Mouse (Mus musculus) heart, adult 11 months (tissue): ENCODE results near the gene Pknox1.
A peak's percentile ranks its signal among the peaks of the same experiment; 100 is the strongest.

Experiments used
- DNase-seq: peaks from one replicate; pipeline ENCODE4 v3.0.0; 2022

Pknox1 gene

DNA sequence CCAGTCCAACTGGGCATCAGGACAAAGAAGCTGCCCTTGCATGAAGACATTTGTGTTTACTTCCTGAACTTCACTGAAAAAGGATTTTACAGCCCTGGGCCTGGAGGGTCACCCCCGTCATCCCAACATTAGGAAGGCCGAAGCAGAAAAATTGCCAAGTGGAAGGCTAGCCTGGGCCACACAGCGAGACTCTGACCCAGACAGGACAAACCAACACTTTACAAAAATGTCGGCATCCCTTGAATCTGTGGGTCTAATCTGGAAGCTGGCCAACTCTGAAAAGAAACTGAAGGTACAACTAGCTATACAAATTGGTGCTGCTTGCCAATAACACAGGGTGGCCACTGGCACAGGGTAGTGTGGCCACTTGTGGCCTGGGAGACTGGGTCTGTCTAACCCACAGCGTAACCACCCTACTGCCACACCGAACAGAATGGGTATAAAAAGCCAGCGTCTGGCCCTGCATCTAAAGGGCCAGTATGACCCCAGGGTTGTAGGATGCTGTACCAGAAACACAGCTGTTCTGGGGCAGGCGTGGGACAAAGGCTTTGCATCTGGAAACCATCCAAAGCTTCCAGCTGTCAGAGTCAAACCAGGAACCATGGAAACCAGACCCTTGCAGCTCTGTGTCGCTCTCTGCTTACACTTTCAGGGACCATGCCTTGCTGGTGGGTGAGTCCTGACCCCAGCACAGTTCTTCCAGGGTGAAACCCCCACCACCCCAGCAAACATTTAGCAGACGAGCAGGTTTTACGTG lies 7.2 kb upstream of the Pknox1 start:
- peak; percentile 97 for DNase-seq

DNA sequence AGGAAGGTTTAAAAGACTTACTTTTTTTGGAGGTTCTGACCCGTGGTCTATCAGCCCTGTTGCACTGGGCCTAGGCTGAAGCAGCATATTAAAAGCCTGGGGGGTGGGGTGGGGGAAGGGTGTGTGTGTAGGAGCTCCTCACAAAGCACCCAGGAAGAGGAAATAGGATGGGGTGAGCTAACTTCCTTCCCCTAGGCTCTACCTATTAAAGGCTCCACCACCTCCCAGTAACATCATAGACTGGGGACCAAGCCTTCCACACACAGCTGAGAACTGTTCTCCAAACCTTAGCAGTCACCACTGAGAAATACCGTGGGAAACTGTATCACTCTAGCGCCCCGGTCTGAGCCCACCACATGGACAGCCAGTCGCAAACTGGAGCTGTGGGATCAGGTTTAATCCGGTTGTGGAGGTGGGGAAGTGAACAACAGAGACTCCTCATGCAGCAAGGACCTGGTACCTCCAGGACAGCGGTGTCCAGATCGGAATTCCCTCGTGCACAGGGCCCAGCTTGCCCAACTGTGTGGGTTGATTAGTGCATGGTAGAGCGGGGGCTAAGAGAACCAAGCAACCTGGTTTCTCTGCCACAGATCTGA lies 6.5 kb upstream of the Pknox1 start:
- peak; percentile 92 for DNase-seq

DNA sequence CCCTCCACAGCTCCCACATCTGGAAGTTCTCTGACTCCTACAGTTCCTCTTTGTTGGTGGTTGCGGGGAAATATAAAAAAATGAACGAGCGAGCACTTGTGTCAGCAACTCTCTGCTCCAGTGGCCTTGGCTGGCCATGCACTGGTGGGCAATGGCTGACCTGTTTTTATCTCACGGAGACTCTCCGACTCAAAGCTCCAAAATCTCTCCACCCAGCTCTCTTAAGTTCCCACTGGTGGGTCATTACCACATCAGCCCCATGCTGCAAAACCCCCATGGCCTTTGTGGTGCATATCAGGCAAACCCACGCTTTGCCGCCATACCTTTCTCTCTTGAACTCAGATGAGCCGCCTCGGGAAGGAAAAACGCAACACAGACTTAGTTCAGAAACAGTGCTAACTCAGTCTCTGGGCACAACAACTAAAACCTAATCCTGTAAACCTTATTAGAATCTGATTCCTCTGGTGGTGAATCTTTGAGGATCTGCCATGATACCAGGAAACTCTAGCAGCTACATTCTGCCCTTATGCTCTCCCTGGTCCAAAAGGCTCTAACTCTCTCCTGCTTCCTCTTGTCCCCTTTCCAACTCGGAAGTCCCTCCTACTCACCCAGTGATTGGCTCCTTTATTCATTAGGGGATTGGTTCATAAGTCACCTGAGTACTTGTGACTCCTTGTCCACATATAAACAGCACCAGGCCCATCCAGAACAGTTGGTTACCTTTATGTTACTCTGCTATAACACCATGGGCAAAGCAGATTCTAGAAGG lies 5.3 kb upstream of the Pknox1 start:
- DNase-seq = peak; percentile 94

DNA sequence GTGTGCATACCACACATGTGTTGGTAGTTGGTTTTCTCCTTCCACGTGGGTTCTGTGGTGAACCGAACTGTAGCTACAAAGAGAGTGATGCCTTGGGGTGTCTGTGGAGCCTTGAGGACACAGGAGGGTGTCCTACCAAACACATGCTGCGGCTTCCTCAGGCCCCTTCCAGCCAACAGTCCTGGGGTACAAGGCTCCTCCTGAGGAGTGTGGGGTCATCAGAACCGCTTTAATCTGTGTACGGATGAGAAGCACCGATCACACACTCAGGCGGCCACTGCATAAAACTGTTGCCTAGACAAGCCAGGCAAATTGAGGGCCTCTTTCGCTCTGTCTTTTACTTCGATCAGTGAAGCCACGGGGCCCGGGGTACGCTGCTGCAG lies 911 bp upstream of the Pknox1 start:
- peak; percentile 95 for DNase-seq

DNA sequence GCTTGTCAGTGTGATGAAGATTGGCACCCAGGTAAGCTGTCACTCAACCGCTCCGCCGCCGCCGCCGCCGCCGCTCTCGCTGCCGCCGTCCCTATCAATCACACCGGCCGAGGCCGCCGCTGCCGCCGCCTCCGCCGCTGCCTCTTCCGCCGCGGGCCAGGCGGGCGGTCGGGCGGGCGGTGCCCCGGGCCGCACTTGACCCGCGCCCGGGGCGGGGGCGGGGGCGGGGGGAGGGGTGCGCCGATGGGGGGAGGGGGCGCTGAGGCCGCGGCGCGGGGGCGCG lies 265 bp downstream of the Pknox1 start:
- no peak for DNase-seq

DNA sequence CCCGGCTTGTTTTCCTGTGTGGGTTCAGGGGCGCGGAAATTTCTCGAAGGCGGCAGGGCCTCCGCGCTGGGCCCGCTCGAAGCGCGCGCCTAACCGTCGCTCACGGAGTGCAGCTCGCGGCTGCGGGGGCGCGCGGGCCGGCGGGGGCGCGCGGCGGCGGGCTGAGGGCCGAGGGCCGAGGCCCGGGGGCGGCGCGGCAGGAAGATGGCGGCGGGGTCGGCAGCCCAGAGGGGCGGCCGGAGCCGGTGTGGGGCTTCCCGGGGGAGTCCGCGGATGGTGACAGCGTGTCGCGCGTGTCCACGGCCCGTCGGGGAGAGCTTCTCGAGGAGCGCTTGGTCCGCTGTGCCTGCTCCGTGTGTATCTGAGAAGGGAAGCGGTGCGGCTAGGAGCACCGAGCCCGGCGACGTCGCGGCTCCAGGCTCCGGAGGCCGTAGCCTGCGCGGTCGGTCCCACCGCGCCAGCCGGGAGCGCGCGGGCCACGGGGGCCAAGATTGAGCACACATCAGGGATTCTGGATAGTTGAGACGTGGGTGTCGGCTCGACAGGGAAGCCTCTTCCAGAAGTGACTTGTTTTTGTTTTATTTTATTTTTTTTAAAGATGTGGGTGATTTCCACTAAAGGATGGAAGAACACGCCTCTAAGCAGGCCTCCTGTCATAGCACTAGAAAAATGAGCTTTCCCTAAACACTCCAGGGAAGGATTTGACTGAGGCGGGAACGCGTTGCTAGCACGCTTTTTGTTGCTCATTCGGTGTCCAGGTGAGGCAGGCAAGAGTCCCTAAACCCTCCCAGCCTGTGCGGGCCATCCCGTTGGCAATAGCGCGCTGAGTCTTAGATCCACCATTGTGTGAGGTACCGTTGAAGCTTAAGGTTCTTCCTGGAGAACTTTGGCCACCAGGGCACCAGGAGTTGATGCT lies 865 bp downstream of the Pknox1 start:
- DNase-seq = peak; percentile 89

DNA sequence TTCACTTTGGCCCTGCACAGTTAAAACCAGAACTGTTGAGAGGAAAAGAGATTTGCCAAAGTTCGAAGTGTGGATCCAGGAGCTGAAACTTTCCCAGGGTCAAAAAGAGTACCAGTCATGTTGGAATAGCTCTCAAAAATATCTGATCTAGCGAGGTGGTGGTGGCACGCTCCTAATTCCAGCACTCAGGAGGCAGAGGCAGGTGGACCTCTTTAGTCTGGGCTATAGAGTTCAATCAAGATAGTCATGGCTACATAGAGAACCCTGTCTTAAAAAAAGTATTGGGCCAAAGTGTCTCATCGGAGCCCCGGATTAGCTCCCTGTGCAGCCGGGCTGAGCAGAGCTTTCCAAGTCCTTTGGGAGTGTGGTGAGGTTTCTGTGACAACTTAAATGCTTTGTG lies 1.7 kb downstream of the Pknox1 start:
- peak; percentile 88 for DNase-seq

DNA sequence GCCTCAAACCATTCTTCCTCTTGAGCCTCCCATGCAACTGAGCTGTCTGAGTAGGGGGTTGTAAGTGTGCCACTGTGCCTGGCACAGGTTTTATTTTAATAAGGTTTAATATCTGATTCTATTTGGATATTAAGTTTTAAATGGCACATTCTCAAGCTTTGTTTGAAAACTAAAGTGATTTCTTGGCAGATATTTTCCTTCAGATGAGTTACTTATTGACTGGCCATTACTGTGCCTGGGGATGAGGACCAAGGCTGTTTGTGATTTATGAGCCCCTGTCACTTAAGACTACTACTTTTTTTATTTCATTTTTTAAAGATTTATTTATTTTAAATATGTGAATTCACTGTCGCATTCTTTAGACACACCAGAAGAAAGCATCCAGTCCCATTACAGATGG lies 5.2 kb downstream of the Pknox1 start:
- no peak for DNase-seq

DNA sequence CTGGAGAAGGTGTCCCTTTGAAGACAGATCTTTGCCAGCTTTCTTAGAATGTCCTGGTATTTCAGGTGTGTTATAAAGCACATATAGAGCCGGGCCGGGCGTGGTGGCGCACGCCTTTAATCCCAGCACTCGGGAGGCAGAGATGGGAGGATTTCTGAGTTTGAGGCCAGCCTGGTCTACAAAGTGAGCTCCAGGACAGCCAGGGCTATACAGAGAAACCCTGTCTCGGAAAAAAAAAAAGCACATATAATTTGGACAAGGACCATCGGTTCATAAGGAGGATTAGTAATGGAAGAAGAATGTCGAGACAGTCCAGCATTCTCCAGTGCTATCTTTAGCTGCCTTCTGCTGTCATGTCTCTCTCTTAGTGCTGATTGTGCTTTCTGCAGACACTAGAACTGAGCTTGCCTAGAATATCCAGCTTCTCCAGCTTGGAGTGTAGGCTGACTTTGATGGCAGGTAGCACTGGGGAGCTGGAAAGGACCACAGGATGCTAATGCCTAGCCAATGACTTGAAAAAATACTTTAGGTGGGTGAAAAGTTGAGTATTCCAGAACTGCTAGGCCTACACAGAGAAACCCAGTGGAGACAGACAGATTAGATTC lies 5.9 kb downstream of the Pknox1 start:
- DNase-seq = no peak

DNA sequence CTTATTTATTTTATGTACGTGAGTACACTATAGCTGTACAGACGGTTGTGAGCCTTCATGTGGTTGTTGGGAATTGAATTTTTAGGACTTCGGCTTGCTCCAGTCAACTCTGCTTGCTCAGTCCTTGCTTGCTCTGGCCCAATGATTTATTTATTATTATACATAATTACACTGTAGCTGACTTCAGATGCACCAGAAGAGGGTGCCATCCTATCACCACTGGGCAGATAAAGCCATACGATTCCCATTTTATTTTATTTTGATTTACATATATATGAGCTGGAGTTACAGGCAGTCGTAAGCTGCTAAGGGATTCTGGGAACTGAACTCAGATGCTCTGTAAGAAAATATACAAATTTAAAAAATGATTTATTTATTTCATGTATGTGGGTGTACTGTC lies 7.2 kb downstream of the Pknox1 start:
- no peak for DNase-seq

DNA sequence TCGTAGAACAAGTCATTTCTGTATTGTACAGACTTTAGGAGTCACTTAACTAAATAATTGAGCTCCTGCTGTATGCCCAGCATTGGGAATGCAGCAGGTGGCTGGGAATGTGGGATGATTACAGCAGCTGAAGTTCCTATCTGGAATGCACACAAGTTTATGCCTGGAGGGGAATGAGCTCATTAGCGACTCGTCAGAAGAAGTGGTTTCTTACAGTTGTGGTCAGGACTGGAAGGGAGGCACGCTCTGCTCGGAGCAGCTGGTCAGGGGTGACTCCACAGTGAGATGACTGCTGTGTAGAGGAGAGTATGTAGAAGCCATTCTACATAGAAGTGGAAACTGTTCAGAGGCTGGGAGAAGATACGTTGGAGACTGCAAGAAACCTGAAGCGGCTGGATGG lies 10.1 kb downstream of the Pknox1 start:
- no peak for DNase-seq

DNA sequence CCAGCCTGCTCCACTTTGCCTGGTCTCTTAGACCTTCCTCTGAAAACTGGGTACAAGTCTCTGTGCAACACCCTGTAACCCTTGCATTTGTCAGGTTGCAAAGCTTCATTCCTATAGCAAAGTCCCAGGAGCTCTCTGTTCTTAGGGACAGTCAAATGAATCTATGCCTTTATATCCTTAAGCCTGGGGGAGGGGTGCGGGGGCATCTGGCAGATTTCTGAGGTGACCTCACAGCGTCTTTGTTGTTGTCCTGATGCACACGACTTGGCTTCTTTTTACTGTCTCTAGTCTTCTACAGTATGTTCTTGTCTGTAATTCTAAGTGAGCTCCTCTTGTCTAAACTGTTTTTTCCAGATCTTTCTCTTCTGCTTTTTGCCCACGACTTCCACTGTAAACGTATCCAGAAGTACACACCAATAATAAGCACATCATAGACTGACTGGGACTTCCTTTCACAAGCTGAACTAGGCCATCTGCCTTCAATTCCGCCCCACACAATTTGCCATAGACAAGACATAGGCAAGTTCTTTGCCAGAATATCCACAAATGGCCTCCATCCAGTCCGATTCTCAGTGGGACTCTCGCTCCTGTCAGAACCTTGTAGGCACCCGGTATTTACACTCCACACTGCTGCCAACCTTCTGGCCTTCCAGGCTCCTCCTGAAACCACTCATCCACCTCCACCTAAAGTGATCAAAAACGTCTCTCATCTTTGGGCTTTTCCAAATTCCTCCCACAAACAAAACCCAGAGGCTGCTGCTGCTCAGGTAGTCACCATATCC lies 12.1 kb downstream of the Pknox1 start:
- no peak for DNase-seq

DNA sequence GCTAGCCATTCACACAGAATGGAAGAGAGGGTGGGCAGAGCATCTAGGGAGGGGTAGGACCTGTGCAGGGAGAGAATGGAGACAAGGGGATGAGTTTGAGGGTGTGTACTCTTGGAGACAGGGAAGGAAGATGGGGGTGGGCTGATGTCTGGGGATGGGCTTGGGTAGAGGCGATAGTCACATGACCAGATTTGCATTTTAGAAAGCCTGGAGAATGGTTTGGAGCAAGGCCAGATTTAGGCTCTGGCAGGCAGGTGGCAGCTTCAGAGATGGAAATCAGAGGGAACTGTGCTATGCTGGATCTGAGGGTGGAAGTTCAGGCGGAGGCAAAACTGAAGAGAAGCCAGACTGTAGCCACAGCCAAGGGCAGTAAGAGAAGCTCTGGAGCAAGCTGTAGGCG lies 15.8 kb downstream of the Pknox1 start:
- DNase-seq = no peak

DNA sequence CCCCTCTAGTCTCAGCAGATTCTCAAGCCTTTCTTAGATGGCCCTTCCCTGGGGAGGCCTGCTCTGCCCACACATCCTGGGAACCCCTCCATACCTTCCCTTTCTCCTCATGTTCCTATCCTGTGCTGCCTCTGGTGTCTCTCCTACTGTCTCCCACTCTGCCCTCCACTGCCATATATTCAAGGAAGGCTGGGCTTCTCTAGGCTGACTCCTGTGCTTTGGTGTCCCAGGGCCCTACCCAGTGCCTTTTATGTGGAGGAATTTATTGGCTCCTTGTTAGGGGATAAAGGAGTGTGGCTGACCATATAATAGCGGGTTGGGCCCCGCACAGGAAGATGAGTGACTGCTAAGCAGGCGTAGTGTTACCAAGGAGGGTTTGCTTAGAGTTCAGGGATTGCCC lies 18.7 kb downstream of the Pknox1 start:
- DNase-seq = no peak

DNA sequence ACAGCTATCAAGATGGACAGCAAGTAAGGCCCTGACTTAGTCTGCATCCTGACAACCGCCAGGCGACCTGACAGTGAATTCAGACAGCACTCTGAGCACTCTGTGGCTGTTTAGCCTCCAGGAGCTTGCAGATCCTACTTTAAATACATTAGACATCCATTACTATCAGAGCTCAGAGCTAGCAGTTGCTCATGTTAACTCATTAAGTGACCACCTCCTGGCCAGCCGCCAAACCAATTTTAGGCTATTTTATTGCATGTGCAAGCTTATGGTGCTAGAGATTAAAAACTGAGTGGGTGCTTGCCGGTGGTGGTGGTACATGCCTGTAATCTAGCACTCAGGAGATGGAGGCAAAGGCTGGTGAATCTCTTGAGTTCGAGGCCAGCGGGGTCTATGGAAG lies 19.2 kb downstream of the Pknox1 start:
- DNase-seq = no peak

DNA sequence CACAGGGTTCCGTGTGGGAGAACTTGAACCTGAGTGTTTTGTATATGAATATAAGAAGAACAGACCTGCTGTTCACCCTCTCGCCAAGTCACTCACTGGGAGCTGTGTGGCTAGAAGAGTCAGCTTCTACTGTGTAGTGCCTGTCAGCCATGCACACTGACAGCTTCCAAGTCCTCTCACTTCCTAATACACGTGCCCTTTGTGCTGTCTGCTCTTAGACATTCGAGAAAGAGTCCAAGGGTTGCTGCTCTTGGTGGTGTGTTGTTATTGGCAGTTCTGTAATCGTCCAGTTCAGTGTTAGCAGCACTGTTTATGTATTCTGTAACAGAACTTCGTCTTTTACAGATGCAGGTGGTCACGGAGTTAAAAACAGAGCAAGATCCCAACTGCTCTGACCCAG lies 23.6 kb downstream of the Pknox1 start:
- no peak for DNase-seq

DNA sequence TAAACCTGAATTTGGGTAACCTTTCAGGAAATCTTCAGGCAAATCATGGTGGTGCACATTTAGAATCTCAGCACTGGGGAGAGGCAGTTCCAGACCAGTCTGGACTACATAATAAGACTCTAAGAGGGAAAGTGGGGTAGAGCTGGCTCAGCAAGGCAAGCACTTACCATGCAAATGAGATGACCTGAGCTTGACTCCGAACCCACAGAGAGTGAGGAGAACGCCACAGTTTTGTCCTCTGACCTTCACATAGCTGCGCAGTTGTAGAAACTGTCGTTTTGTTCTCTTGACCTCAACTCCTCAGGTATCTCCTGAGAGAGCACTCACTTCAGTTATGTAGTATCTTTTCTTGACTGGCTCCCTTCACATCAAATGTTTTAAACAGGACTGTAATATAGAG lies 24.2 kb downstream of the Pknox1 start:
- DNase-seq = no peak

DNA sequence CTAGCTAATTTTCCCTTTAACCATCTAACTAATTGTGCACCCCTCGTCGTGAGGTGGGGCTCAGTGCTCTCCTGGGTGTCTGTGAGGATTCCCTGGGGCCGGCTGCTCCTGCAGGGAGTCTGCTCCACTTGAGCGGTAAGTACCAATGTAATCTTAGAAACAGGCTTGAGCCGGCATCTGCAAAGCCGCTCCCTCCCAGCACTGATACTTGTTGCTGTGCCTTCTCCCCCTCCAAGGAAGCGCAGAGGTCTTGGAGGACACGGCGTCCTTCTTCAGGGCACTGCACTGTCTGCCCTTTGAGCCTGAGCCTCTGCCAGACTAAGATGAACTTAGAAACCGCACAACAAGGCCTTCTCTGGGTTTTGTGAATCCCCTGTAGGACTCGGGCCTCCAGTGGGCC lies 26.3 kb downstream of the Pknox1 start:
- DNase-seq = no peak

DNA sequence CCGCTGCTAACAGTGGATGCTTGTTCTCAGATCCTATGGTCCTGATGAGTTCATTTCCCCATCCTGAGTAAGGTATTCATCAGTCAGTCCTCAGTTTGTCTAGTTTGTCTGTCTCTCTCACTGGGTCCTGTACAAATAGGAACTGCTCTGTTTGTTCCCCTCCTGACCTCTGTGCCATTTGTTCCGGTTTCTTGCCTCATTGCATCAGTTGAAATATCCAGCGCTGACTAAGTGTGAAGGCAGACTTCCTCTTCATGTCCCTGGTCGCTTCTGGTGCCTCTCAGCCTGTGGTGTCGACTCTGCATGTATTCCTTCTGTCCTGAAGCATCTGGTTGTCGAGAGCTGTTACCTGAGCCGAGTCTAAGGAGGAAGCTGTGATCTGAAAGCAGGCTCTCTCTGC lies 30.1 kb downstream of the Pknox1 start:
- DNase-seq = peak; percentile 94

DNA sequence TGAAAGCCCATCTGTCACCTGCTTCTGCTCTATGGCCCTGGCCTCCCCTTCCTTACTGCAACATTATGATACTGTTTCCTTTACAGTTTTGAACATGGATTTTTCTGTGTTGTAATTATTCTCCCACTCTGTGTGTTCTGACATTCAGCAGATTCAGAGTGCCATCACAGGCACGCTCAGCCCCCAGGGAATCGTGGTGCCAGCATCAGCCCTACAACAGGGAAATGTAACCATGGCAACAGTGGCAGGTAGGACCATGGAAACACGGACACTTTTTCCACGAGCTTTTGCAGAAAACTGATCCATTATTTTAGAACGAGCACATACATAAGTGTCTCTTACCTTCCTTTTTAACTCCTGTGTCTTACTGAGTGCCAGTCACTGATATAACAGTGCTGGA lies 30.5 kb downstream of the Pknox1 start:
- DNase-seq = no peak

DNA sequence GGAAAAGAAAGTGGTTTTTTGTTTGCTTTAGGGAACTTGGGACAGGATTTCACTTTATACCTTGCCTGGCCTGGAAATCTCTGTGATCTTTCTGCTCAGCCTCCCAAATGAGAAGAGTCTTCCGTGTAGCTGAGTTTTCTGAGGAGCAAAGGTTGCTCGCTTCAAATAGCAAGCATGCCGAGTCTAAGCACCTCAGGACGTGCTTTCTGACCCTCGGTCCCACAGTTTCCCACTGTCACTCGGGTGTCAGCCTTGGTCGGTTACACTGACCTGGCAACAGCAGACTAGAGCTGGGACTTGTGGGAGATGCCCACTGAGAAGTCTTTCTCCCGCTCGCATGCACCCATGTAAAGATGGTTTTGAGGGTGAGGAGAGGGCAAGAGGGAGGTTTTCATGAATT lies 33.4 kb downstream of the Pknox1 start:
- no peak for DNase-seq

DNA sequence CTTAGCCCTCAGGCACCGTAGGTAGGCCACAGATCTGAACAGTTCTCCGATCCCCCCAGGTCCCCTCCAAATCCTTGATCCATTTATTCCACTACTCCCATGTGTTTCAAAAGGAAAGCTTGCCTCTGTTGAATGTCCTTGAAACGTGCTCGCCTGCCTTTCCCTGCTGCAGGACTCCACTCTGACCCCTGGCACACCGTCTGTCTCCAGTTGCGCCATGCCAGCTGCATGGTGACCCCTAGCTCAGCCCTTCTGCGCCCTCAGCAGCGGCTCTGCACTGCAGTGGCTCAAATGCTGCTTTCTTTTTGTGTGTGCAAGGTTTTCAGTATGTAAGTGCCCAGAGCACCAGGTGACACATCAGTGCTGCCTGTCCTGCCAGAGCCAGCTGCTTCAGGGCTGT lies 34.1 kb downstream of the Pknox1 start:
- no peak for DNase-seq
